Comparison of ENCODE assay signal across 9 mouse cellular contexts in the genomic region with DNA sequence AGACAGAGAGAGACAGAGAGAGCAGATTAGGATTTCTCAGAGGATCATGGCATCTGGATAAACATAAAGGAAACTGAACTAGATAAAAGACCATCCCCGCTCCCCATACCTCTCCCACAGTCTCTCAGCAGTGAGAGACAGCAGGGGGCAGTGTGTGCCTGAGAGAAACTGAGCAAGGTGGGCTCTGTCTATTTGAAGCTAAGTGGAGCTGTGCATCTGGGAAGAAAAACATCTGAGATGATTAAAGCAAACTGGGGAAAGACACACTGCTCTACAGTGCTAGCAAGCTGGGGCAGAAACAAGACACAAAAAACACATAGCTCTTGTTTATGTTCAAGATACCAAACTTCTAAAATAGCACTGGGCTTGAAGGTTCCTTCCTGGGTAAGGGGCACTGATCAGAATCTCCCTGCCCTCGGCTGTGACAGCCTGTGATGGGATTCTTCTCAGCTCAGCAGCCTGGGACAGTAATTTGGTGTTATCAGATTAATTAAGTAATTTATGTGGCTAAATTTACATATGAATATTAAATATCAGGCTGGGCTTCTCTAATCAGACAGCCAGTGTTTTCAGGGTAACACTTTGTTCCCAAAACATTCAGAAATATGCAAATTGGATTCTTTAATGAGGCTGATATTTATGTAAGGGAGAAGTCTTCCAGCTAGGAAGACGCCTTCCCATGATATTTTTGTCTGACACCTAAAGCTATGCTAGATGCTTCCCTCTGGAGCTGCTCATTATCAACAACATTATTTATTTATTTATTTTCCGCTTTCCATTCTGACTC.
DNase-seq lines count a peak whose midpoint lies in the region; TF ChIP-seq lines count a peak whose summit lies in the region.
"Had no signal": no experiment of that assay in that cellular context is flagged by ENCODE, and none has a peak within 500 bp of the region (broad histone marks: within the 10 kb centered on the region; RNA-seq: fewer than 3 reads in every experiment).

No protein-coding gene starts in this region.

- no peak for TF ChIP-seq POLR2A in spleen, adult 2 months (IDR thresholded peaks at IDR 0.05; ENCODE audit: low read depth, low read length)

- no peaks in the 10 kb centered on the region for H3K4me1 ChIP-seq in spleen, adult 2 months (ENCODE audit: control insufficient read depth, insufficient read depth, insufficient read length)
- H3K4me1 ChIP-seq: megakaryocyte, embryonic 14.5 days had no signal

- 71% methylated on average over 4 of the region's 4 CpGs for WGBS in spleen, adult 2 months

- H3K27ac ChIP-seq in gastrocnemius, adult 2 months, result peak overlapping the region; percentile 1; the same call in 1 of the 2 replicates
- no peak overlapping the region for H3K27ac ChIP-seq in spleen, adult 2 months (ENCODE audit: insufficient read depth, low read length)

- no peak overlapping the region for H3K4me3 ChIP-seq in gastrocnemius, adult 2 months
- no peak overlapping the region for H3K4me3 ChIP-seq in spleen, adult 2 months (ENCODE audit: extremely low read depth, insufficient read depth, insufficient read length)
- H3K4me3 ChIP-seq: megakaryocyte, embryonic 14.5 days had no signal

- TF ChIP-seq CTCF in gastrocnemius, adult 2 months (IDR thresholded peaks at IDR 0.05), result peak; percentile 67
- TF ChIP-seq CTCF in spleen, adult 2 months (IDR thresholded peaks at IDR 0.05; ENCODE audit: extremely low read depth, insufficient read depth, insufficient read length, insufficient replicate concordance), result peak; percentile 59; the same call in 1 of the 2 replicates

- H3K27me3 ChIP-seq in spleen, adult 2 months (ENCODE audit: control insufficient read depth, insufficient read depth, low read length), result no peaks in the 10 kb centered on the region

- DNase-seq in gastrocnemius, adult 2 months, result no peak
- DNase-seq in gastrocnemius, postnatal 36 days, result no peak
- DNase-seq in spleen, adult 2 months (ENCODE audit: low read depth in 1 of 2, low spot score in 2 of 2), result peak in 1 of 2 experiments; percentile 36
- DNase-seq in spleen, adult 12 weeks (ENCODE audit: low spot score), result no peak
- DNase-seq in kidney, postnatal 4 days, result peak; percentile 62 to 67
- DNase-seq in thymus, postnatal 36 days, result peak; percentile 66 to 70
- no peak for DNase-seq in adrenal gland, adult 8-10 months
- DNase-seq in cerebellum, adult 8-10 months, result no peak

- intact Hi-C loops in gastrocnemius, adult 2 months (cut with DNase I), result loop anchor here (1.0 kb wide), 1 partner anchor 169 kb away; no protein-coding TSS in a partner anchor
- intact Hi-C loops in gastrocnemius, postnatal 36 days (cut with DNase I), result loop anchor here (10.0 kb wide), 1 partner anchor 488 kb away; the partner anchor contains the start of gene Tctex1d1

- no peaks in the 10 kb centered on the region for H3K36me3 ChIP-seq in spleen, adult 2 months (ENCODE audit: control insufficient read depth, insufficient read depth, low read length)

Comparison
In these comparisons a context has a peak if more than half of its experiments do, and no peak if none do; other contexts are left out.
1. DNase-seq: peak in kidney, postnatal 4 days (2 of 2) and thymus, postnatal 36 days (2 of 2); none in gastrocnemius, adult 2 months (single experiment), gastrocnemius, postnatal 36 days (0 of 2), spleen, adult 12 weeks (single experiment), adrenal gland, adult 8-10 months (single experiment) and cerebellum, adult 8-10 months (single experiment).